Mouse (Mus musculus) c-Kit-positive CD71-negative TER-119-negative erythroid progenitor cells, embryonic 14.5 days (primary cell): Measurements from ENCODE around the gene App.

ENCODE experiments used
- DNase-seq: peaks from one replicate; pipeline ENCODE4 v3.0.0-alpha.2; 2013; ENCODE audit warnings: low read depth

App gene

DNA sequence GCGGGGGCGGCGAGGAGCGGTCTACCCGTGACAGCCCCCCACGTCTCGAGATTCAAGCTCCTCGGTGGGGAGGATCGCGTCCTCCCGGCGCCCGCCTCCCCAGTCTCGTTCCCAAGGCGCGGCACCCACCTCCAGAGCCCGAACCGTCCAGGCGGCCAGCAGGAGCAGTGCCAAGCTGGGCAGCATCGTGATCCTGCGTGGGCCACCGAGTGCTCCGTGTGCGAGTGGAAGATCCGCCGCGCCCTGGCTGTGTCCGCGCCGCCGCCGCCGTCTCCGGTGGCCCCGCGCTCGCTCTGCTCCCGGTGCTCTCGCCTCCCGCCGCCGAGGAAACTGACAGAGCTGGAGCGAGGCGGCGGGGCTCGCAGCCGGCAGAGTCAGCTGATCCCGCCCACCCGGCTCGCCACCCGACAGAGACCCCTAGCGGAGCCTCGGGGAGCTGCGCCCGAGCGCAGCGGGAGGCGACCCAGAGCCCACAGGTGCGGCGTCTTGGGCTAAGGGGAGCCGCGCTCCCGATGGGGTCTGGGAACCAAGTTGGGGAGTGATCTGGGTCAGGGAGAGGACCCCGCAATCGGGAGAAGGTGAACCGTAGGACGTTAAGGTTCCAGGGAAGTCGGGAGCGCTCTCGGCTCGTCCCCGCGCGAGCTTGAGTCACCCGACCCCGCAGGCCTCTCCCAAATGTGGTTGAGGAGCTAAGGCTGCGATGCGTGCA is at the start of gene App:
App (minus strand) TSS at position 394 of the 709 bp plus-strand sequence.
- no peak for DNase-seq

DNA sequence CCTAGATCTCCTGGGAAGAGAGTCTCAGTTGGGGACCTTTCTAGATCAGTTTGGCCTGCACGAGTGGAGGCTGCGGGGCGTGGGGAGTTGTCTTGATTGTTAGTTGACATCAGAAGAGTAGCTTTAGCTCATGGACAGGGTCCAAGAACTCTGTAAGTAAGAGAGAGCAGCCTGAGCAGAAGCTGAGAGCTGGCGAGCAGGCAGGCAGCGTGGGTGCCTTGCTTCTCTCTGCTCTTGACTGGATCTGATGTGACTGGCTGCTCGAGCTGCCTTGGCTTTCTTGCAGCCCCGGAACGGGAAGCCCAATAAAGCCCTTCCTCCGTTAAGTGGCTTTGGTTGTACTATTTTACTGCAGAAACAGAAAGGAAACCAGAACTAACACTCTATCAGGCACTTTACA is 42.3 kb upstream of the App start:
- no peak for DNase-seq

DNA sequence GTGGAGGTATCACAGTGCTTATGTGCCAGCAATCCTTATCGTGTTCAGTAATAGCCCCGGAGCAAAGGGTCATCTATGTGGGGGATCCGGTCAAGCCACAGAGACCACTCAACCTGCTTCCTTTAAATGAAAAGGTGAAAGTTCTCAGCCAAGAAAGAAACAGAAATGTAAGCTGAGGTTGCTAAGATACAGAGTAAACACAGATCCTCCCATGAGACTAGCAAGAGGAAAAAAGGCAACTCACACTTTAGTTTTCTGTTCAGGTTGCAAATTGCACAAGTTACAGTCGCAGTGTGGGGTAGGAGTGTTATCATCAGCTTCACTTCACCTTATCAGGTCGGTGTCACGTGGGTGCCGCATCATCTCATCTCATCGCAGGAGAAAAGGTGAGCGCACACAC is 41.6 kb upstream of the App start:
- no peak for DNase-seq

DNA sequence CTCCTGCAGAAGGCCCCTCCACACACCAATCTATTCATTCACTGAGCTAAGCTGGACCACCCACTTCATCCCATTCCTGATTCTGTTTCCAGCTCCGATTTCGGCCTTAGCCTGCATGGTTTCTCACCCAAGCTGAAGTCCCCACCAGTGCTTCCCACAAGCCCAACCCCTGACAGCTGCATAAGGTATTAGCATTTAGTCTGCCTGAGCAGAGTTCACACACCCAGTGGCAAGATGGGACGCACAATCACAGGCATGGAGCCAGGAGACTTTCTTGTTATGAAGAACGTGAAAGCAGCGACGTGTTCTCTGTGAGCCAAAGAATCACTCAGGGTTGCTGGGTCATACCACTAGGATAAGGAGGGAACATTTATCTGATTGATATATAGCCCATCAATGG is 22.1 kb upstream of the App start:
- DNase-seq, result no peak

DNA sequence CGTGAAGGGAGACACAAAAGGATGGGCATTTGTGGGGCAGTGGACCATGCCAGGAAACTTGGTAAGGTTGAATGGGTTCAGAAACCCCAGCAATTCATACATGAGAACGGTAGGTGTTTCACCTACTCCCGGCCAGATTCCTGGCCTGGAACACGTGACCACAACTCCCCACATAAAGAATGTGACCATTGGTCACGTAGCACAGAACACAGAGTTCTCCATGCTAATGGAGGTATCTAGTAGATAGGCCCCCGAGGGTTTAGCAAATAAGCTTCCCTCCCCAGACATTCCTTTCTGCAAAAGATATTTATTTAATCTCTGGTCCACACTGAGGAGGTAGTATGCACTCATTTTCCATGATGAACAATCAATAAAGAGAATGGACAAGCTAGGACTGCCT is 21.6 kb upstream of the App start:
- DNase-seq, result no peak

DNA sequence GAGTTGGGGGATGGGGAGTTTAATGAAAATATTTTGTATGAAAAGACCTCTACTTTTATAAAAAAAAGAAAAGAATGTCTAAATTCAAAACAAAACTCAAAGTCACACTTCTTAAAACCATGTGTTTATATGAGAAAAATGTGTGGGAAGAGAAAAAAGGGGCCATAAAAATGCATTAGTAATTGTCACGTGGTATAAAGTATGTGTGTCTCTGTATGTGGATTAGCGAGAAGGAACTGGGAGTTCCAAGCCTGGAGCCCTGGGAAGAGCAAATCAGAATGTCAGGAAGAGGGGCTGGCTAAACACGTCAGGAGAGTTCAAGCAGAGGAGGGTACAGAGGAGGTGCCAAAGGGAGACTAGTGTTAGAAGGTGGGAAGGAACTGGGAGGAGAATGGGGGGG is 7.9 kb upstream of the App start:
- no peak for DNase-seq

DNA sequence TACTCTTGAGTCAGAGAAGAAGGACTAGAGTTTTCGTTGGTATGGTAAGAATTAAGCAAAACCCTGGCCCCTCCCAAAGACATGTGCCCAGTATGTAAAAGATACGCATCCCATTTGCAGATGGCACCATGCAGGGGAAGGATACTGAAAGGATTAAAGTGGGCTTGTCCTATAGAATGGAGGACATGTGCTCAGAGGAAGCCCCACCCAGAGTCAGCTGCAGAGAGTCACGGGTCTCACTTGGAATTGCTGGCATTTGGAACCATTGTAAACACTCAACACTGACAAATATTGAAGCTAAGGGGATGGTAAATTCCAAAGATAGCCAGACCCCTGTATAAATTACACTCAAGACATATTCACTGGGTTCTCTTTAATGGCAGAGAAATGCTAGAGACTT is 7.1 kb upstream of the App start:
- no peak for DNase-seq

DNA sequence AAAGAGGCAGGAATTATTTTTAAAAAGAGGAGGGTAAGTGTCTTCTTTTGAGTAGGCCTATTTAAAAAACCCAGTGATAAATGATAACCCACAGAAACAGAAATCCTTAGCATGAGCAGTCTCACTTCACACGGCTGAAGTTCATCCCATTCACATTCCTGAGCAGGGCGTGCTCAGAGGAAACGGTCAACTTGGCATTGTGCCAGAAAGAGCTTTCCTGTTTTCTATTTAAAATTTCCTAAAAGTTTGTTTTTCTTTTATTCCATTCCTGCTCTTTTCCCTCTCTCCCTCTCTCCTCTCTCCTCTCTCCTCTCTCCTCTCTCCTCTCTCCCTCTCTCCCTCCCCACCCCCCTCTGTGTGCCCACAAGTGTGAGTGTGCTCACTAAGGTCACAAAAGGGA is 3.1 kb upstream of the App start:
- no peak for DNase-seq

DNA sequence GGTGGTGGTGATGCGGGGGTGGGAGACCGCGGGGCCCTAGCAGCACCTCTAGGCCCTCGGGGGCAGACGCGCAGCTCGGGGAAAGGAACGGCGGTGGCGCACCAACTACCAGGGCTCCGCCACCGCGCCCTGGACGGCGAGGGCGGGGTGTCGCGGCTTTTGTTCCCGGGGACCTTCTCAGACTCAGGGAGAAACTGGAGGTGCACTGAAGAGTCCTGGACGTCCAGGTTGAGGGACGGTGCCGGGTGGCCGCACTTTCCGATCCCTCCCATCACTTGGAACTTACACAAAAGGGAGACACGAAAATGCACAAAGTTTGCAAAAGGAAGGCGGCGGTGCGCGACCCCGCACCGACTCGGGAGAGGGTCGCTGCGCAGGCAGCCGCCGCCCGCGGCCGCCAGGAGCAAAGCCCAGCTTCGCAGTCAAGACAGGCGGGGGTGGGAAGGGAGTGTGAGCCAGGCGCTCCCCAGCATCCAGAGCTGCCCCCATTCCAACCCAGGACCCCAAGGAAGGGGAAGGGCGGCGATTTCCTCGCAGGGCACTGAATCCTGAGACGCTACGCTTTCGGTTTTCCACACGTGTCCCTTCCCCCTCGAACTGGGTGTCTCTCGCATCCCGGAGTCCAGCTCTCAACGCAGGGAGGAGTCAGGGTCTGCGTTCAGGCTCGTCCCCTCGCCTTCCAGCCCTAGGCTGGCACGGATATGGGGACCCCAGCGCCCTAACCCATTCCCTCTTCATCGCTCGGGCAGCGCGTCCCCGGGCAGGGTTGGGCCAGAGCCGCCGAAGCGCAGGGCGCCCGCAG is 794 bp downstream of the App start:
- no peak for DNase-seq

DNA sequence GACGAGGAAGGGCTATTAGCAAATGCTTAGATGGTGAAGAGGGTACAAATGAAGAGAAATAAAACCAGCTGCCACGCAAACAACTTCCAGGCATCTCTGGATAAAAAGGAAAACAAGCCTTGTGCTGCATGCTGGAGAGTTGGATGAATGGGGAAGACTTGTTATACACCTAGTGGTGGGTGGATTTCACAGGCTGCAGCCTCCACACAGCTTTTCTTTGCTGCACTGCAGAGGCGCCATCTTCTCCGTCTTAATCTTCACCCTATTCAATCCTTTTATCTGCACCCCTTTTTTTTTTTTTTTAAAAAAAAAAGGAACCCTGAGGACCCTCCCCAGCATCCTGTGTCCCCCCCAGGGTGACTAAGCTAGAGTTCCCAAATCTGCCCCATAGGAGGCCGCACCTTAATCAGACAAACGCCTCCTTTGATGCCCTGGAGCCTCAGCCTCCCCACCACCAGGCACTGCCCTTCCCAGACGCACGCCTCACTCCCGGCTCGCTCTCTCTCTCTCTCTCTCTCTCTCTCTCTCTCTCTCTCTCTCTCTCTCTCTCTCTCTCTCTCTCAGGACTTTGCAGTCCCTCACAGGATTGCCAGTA is 1.5 kb downstream of the App start:
- no peak for DNase-seq

DNA sequence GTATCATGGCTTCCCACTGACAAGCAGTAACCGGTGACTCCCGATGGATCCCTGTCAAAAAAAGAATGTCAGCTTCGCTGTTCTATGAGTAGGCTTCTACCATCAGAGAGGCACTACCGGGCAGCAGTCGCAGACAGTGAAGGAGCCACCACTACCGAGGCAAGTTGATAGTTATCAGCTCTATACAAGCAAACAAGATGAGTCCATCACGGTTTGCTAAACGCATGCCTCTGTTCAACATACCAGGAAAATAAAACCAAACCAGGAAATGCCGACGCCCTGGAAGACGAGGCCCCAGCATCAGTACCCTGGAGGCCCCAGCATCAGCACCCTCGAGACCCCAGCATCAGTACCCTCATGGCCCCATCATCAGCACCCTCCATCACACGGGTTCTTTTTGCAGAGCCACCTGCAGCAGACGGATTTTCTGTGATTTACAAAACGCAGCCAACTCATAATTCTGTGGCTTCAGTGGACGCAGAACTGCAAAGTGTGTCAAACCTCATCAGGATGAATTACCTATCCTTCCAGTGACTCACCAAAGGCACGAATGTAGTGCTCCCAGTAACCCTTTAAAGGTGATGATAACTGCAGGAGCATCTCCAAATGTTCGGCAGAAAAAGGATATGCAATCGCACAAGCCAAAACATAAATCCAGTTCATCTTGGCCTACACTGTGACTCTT is 2.6 kb downstream of the App start:
- no peak for DNase-seq

DNA sequence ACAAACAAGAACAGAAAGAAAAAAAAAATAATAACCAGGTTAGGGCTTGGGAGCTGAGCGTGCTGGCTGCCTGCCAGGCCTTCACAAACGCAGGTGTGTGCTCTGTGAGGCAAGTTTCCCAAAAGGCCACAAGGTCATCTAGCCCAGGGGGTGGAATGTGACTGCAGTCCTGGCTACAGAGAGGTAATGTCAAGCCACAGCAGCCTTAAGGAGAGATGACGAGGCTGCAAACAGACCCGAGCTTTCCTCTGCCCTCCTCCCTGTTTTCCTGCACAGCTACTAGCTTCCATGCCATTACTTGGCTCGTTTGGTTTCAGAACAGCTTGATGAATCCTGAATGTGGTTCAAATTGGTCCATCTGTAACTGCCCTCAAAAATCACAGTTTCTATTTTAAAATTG is 4.7 kb downstream of the App start:
- DNase-seq, result no peak

DNA sequence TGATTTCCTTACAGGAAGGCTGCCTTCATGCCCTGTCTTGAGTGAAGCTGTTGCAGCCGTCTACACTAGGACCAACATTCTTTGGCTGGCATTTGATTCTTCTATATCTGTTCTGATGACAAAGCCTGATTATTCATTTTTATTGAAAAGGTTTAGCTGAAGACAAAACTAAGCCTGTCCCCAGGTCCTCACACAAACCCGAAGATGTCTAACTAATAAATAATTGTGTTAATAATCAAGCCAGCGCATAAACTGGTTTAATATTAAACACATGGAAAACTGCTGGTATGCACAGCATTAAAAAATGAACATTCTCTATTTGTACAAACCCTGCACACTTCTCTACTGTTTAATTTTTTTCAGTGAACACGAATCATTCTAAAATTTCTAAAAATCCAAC is 7.4 kb downstream of the App start:
- no peak for DNase-seq

DNA sequence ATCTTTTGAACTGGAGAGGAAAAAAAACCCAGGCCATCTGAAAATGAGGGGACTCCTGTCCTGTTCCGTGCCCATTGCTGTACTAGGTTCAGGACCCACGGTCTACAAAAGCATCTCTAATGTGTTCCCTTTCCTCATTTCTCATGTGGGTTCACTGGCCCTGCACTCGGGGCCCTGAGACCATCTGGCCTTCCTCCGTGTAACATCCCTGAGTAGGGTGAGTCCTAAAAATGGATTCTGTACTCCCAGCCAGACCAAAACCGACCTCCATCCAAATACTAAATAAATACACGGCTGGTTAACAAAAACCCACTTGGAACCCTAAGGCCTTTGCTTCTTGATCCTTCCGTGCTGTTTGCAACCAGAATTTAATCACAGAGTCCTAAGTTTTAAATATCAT is 7.9 kb downstream of the App start:
- no peak for DNase-seq

DNA sequence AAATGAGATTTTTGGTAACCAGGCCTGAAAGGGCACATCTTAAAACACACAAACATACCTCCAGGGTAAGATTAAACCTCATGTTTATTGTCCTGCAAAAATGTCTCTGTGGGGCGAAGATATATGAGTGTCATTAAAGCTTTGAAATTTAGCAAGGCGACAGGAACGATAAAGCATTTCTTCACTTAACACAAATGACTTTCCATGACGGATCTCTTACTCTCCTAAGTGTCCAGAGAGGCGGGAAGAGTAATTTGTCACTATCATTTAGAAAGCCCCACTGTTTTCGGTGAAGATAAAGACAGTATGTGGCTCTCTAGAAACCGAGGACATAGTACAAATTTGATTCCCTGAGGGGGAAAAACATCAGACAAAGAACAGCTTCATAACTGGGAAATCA is 8.4 kb downstream of the App start:
- DNase-seq, result no peak

DNA sequence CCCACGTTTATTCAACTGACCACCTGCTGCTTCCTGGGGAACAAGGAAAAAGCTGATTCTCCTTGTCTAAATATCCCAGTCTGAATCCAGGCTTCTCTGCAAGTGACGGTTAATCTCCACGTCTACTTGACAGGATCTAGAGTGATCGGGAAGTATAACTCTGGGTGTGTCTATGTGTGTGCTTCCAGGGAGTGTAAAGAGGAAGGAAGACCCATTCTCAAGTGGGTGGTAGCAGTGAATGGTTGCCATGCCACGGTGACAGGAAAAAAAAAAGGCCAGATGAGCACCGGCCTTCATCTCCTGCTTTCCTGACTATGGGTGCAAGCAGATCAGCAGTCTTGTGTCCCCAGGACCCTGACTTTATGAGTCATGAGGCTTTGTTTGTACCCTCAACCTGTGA is 10.8 kb downstream of the App start:
- DNase-seq, result no peak

DNA sequence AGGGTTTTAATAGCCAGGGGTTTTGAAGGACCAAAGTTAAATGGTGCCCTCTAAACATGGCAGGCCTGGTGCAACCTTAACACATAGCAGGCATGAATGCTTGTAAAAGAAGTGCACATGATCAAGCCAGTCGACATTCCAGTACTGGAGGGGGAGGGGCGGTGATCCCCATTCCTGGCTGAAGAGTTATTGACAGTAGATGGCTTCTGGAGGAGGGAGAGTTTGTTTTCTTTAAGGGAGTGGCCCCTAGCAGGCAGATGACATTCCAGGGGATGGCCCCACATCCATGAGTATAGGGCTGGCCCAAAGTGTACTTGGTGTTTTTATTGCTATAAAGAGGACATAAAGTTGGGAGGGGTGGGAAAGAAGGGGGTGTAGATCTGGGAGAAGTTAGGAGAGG is 13.4 kb downstream of the App start:
- DNase-seq, result no peak

DNA sequence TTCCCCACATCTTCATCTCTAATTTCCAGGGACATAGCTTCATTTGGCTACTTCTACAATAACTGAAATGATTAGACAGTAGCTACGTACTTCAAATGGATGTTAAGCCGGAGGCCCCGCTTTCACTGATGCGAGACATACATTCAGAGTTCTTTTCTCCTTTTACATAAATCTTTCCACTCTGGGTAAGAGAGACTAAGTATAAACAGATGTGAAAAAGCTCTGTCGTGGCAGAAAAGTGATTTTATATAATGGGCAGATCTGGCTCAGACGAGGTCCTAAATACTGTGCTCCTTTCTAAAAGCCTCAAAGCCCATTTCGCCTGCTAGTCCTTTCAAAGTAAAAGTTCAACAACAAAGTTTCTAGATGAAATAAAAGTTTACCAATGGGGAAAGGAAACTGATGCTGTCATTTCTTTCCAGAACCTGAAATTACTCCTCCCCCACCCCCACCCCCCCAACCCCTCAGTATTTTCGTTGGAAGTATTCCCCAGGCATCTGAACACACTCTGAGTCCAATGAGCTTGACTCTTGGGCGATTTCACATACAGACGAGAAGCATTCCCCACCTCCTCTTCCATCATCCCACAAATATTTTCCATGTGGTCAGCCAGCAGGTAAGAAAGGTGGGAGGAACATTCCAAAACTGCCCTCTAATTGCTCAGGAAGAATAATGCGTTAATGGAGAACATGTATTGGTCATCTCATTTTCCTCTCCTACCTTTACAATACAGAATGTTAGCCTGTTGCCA is 15.6 kb downstream of the App start:
- DNase-seq, result no peak

DNA sequence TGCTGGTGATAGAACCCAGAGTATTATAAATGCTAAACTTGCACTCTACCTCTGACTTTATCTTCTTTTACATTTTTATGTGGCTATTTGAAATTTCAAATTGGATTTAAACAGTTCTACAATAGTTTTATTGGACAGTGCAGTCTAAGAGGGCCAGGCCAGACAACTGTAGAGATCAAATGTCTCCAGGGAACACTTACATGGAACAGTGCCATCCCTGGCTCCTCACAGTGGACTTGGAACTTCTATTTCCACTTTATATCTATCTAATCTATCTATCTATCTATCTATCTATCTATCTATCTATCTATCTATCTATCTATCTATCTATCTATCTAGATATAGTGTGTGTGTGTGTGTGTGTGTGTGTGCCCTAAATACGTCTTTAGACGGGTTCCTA is 16.4 kb downstream of the App start:
- no peak for DNase-seq

DNA sequence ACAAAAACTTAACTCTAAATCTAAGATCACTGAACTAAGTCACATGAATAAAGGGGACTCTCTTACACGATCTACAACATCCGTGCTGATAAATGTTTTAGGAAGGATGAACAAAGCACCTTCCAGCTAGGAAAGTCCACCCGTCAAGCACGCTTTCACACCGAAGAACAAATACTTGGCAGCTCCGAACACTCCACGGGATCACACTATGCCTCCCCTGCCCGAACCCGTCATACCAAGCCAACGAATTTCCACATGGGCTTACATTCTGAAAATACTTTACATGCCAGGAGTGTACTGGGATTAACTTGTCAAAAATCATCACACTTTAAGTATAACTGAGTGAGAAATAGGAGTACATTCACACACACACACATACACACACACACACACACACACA is 17.7 kb downstream of the App start:
- no peak for DNase-seq

DNA sequence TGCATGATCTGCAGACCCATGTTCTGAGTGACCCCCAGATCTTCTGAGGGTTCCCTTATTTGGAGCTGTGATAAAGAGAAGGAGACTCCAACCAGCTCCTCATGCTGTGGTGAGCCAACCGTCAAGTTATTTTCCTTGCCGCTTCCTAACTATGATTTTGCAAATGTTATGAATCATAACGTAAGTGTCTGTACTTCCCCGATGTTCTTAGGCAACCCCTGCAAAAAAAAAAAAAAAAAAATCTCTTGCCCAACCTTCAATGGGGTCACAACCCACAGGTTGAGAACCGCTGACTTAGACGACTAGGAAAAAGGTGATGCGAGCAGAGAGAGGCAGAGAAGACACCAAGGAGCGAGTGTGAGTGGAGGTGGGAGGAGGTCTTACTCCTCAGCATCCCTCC is 21.1 kb downstream of the App start:
- DNase-seq, result no peak

DNA sequence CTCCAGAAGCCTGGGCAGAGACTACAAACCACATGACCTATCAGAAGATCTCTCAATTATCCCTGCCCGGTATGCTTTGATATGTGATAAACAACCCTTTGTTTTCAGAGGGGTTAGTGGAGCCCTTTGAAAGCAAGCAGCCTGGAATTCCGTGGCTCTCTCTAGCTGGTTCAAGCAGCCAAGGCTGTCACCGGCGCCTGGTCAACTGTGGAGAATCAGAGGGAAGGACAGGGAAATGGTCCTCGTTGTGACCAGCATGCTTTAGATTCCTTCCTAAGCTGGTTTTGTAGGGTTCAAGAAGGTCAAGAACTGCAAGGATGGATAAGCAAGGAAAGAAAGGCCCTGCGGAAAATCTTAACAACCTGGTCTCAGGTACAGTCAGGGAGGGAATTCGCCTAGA is 21.9 kb downstream of the App start:
- no peak for DNase-seq
